Mouse (Mus musculus): ENCODE data around the gene Sp100.

DNA sequence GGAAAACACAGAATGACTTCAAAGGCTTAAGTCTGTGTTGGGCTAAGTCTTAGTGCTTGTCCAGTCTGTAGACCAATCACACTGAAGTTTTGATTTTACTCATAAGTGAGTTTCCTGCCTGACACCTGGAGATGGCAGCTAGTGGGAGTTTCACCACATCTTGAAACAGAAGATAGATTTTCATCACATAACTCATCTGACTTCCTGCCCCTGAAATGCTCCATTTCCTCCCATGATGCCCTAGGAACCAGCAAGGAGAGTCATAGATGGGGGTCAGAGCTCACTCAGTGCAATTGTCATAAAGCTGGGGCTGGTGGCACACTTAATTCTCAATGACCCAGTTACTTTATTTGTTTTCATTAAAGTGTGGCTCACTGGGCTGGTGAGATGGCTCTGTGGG, 90.0 kb downstream of the Sp100 start:
- TF ChIP-seq CTCF (IDR thresholded peaks at IDR 0.05; ENCODE audit: low read depth, low read length) = no peak
- TF ChIP-seq POLR2A (IDR thresholded peaks at IDR 0.05; ENCODE audit: extremely low read depth, insufficient read depth, low read length) = no peak

All from liver, adult 2 months (tissue).